Mouse (Mus musculus): ENCODE measurements around the gene Fchsd2.

GRCm38 (mm10) chr7:101286891-101287290, 194.2 kb downstream of the Fchsd2 start:
- no peak for TF ChIP-seq POLR2A (IDR thresholded peaks at IDR 0.05; ENCODE audit: borderline replicate concordance, extremely low read depth, insufficient read depth, insufficient read length, poor library complexity, severe bottlenecking)
- TF ChIP-seq CTCF (IDR thresholded peaks at IDR 0.05; ENCODE audit: borderline replicate concordance, extremely low read depth, insufficient read depth, insufficient read length), result no peak

All from brain, embryonic 14.5 days (tissue).